Mouse (Mus musculus) midbrain, embryonic 16.5 days (tissue): ENCODE measurements around the gene Timm8a1. TPM values are rescaled to one million over a fixed set of nuclear protein-coding genes. Genes with fewer than 3 reads are reported as not detected.

Experiments
- ATAC-seq: fragments of 200-750 bp; cut with Nextera tagmentation; 2 replicates; pipeline ENCODE4 v1.8.0; 2017; ENCODE audit warnings: moderate TSS enrichment
- H3K27ac ChIP-seq: fragments of 300-500 bp; sonication (generic); 2 replicates; pipeline ENCODE4 v1.5.1; 2014; ENCODE audit warnings: mild to moderate bottlenecking, low read length, mixed read lengths
- H3K27me3 ChIP-seq: fragments of 300-500 bp; sonication (generic); 2 replicates; pipeline ENCODE4 v1.6.1; 2014; ENCODE audit warnings: low read depth, low read length, mixed read lengths; ENCODE audit not compliant: control insufficient read depth, insufficient read depth
- H3K36me3 ChIP-seq: fragments of 300-500 bp; sonication (generic); 2 replicates; pipeline ENCODE4 v1.6.1; 2014; ENCODE audit warnings: mild to moderate bottlenecking, low read length, moderate library complexity, mixed read lengths; ENCODE audit not compliant: control insufficient read depth, insufficient read depth
- H3K4me1 ChIP-seq: fragments of 300-500 bp; sonication (generic); 2 replicates; pipeline ENCODE4 v1.6.1; 2014; ENCODE audit warnings: mild to moderate bottlenecking, low read length, mixed read lengths; ENCODE audit not compliant: control insufficient read depth, insufficient read depth
- H3K4me2 ChIP-seq: fragments of 300-500 bp; sonication (generic); 2 replicates; pipeline ENCODE4 v1.6.1; 2014; ENCODE audit warnings: mild to moderate bottlenecking, low read length, mixed read lengths
- H3K4me3 ChIP-seq: fragments of 300-500 bp; sonication (generic); 2 replicates; pipeline ENCODE4 v1.5.1; 2014; ENCODE audit warnings: low read depth, mild to moderate bottlenecking, low read length, moderate library complexity, mixed read lengths
- H3K9ac ChIP-seq: fragments of 300-500 bp; sonication (generic); 2 replicates; pipeline ENCODE4 v1.6.1; 2014; ENCODE audit warnings: low read depth, low read length, mixed read lengths
- H3K9me3 ChIP-seq: fragments of 300-500 bp; sonication (generic); replicated peaks from 2 replicates; pipeline ENCODE4 v1.6.1; 2014; ENCODE audit warnings: mild to moderate bottlenecking, low read length, mixed read lengths; ENCODE audit not compliant: control insufficient read depth, poor library complexity, severe bottlenecking
- WGBS: fragments of 180-500 bp; shearing (Covaris S2); extraction: QIAGEN DNeasy Blood & Tissue Kit; methylation state at CpG from one replicate; pipeline ENCODE4 v1.1.7; 2014; 5-methylcytosine and 5-hydroxymethylcytosine counted together
- polyA plus RNA-seq: library from polyadenylated mRNA; unstranded; fragments of >200 nt; fragmentation: Nextera tagmentation; extraction: Ambion mirVana; gene quantifications from 2 replicates; pipeline ENCODE4 v1.2.1, GENCODE M21; 2015

The Timm8a1 gene
- 40.7 and 40.8 TPM in 2 replicates for polyA plus RNA-seq

GRCm38 (mm10) chrX:134541145-134541954 lies at the start of gene Timm8a1:
Gene Timm8a1, minus strand, starts transcription at chrX:134541865.
- peak within 1 kb of the TSS; percentile 66 for H3K4me2 ChIP-seq
- peak within 1 kb of the TSS; percentile 46 for H3K4me3 ChIP-seq
- ATAC-seq: peak; percentile 95
- H3K4me1 ChIP-seq: peaks cover 3% of the 10 kb centered on the region; the same call in 1 of the 2 replicates
- peak within 1 kb of the TSS; percentile 60 for H3K9ac ChIP-seq
- no peak within 1 kb of the TSS for H3K27ac ChIP-seq
- H3K9me3 ChIP-seq: no peaks in the 10 kb centered on the region
- WGBS: 27% methylated on average over 32 of the region's 61 CpGs
- no peaks in the 10 kb centered on the region for H3K36me3 ChIP-seq
- H3K27me3 ChIP-seq: no peaks in the 10 kb centered on the region

- Histone ChIP-seq H3K9me3 (no peaks in the 10 kb centered on the region), H3K9ac (no peak overlapping the region), H3K27me3 (no peaks in the 10 kb centered on the region), H3K36me3 (no peaks in the 10 kb centered on the region), H3K4me1 (peaks cover 7% of the 10 kb centered on the region; the same call in 1 of the 2 replicates), H3K4me2 (no peak overlapping the region), H3K4me3 (no peak overlapping the region), H3K27ac (no peak overlapping the region)
- 74% methylated on average over 5 of the region's 5 CpGs for WGBS
- no peak for ATAC-seq
Measured at GRCm38 (mm10) chrX:134589836-134590235, 48.2 kb upstream of the Timm8a1 start.

GRCm38 (mm10) chrX:134588997-134589396 lies 47.3 kb upstream of the Timm8a1 start:
- WGBS: 88% methylated on average over 3 of the region's 3 CpGs
- no peak for ATAC-seq
- no peak overlapping the region for H3K4me3 ChIP-seq
- H3K4me1 ChIP-seq: peaks cover 7% of the 10 kb centered on the region; the same call in 1 of the 2 replicates
- no peaks in the 10 kb centered on the region for H3K9me3 ChIP-seq
- no peaks in the 10 kb centered on the region for H3K27me3 ChIP-seq
- H3K9ac ChIP-seq: no peak overlapping the region
- no peaks in the 10 kb centered on the region for H3K36me3 ChIP-seq
- H3K27ac ChIP-seq: no peak overlapping the region
- H3K4me2 ChIP-seq: no peak overlapping the region

- H3K27ac ChIP-seq: no peak overlapping the region
- H3K36me3 ChIP-seq: no peaks in the 10 kb centered on the region
- peaks cover 7% of the 10 kb centered on the region; the same call in 1 of the 2 replicates for H3K4me1 ChIP-seq
- no peak overlapping the region for H3K9ac ChIP-seq
- no peak for ATAC-seq
- 72% methylated on average over 4 of the region's 4 CpGs for WGBS
- H3K9me3 ChIP-seq: no peaks in the 10 kb centered on the region
- no peaks in the 10 kb centered on the region for H3K27me3 ChIP-seq
- no peak overlapping the region for H3K4me3 ChIP-seq
- H3K4me2 ChIP-seq: no peak overlapping the region
Measured at GRCm38 (mm10) chrX:134588261-134588660, 46.6 kb upstream of the Timm8a1 start.

GRCm38 (mm10) chrX:134586447-134586846 lies 44.8 kb upstream of the Timm8a1 start:
- H3K27ac ChIP-seq: no peak overlapping the region
- ATAC-seq: no peak
- no peaks in the 10 kb centered on the region for H3K9me3 ChIP-seq
- H3K4me1 ChIP-seq: peaks cover 7% of the 10 kb centered on the region; the same call in 1 of the 2 replicates
- H3K27me3 ChIP-seq: no peaks in the 10 kb centered on the region
- 35% methylated on average over 8 of the region's 8 CpGs for WGBS
- H3K9ac ChIP-seq: peak overlapping the region; percentile 61
- H3K4me2 ChIP-seq: peak overlapping the region; percentile 67
- H3K36me3 ChIP-seq: no peaks in the 10 kb centered on the region
- H3K4me3 ChIP-seq: peak overlapping the region; percentile 46

GRCm38 (mm10) chrX:134585103-134586002 lies 43.7 kb upstream of the Timm8a1 start, which contains the start of gene Rpl36a:
Gene Rpl36a, plus strand, starts transcription at chrX:134585654.
- ATAC-seq: peak; percentile 98
- H3K27me3 ChIP-seq: no peaks in the 10 kb centered on the region
- H3K27ac ChIP-seq: peak within 1 kb of the TSS; percentile 76
- peaks cover 7% of the 10 kb centered on the region; the same call in 1 of the 2 replicates for H3K4me1 ChIP-seq
- H3K36me3 ChIP-seq: no peaks in the 10 kb centered on the region
- peak within 1 kb of the TSS; percentile 61 for H3K9ac ChIP-seq
- peak within 1 kb of the TSS; percentile 67 for H3K4me2 ChIP-seq
- peak within 1 kb of the TSS; percentile 46 for H3K4me3 ChIP-seq
- H3K9me3 ChIP-seq: no peaks in the 10 kb centered on the region
- 17% methylated on average over 45 of the region's 45 CpGs for WGBS

GRCm38 (mm10) chrX:134582888-134583669 lies 41.4 kb upstream of the Timm8a1 start, which contains the start of gene Btk:
Gene Btk, minus strand, starts transcription at chrX:134583570.
- 89% methylated on average over 11 of the region's 11 CpGs for WGBS

GRCm38 (mm10) chrX:134582270-134582669 lies 40.6 kb upstream of the Timm8a1 start:
- 86% methylated on average over 11 of the region's 11 CpGs for WGBS
- Histone ChIP-seq H3K4me3 (no peak overlapping the region), H3K9me3 (no peaks in the 10 kb centered on the region), H3K27me3 (no peaks in the 10 kb centered on the region), H3K4me2 (no peak overlapping the region), H3K4me1 (peaks cover 7% of the 10 kb centered on the region; the same call in 1 of the 2 replicates), H3K9ac (no peak overlapping the region), H3K27ac (no peak overlapping the region), H3K36me3 (no peaks in the 10 kb centered on the region)
- no peak for ATAC-seq

More at GRCm38 (mm10) chrX:134582888-134583669, 41.4 kb upstream of the Timm8a1 start, which contains the start of gene Btk:
- no peak for ATAC-seq
- no peak within 1 kb of the TSS for H3K27ac ChIP-seq
- H3K4me2 ChIP-seq: no peak within 1 kb of the TSS
- H3K36me3 ChIP-seq: no peaks in the 10 kb centered on the region
- H3K4me3 ChIP-seq: no peak within 1 kb of the TSS
- H3K27me3 ChIP-seq: no peaks in the 10 kb centered on the region
- H3K9me3 ChIP-seq: no peaks in the 10 kb centered on the region
- peaks cover 7% of the 10 kb centered on the region; the same call in 1 of the 2 replicates for H3K4me1 ChIP-seq
- H3K9ac ChIP-seq: no peak within 1 kb of the TSS
